Mouse (Mus musculus) CH12.LX (cell line): ENCODE data around the gene Commd8. TPM values are rescaled to one million over a fixed set of nuclear protein-coding genes. Genes with fewer than 3 reads are reported as not detected.

Source experiments
- DNase-seq: peaks from one replicate; pipeline ENCODE4 v3.0.0-alpha.2; 2013; ENCODE audit errors: extremely low read depth
- H3K27ac ChIP-seq: 2 replicates; pipeline ENCODE4 v1.5.1; 2012; ENCODE audit warnings: low read depth, mild to moderate bottlenecking, control low read depth, moderate library complexity; ENCODE audit not compliant: insufficient read depth
- H3K27me3 ChIP-seq: replicated peaks from 2 replicates; pipeline ENCODE3; 2012; ENCODE audit warnings: inconsistent platforms
- H3K36me3 ChIP-seq, 2 experiments: replicated peaks in 1 of 2; 2 replicates each; pipeline versions ENCODE3 to v1.6.1; 2012; ENCODE audit warnings: inconsistent platforms in 1 of 2, low read length in 1 of 2, mild to moderate bottlenecking in 1 of 2, mixed read lengths in 1 of 2, moderate library complexity in 1 of 2; ENCODE audit not compliant: control insufficient read depth in 1 of 2, insufficient read depth in 1 of 2
- H3K4me1 ChIP-seq, 2 experiments: 2 replicates each; pipeline ENCODE4 v1.6.1; 2012; ENCODE audit warnings: inconsistent platforms in 1 of 2, moderate library complexity in 1 of 2; ENCODE audit not compliant: insufficient read depth in 2 of 2, control insufficient read depth in 1 of 2
- H3K4me2 ChIP-seq: 2 replicates; pipeline ENCODE4 v1.6.1; 2012; ENCODE audit warnings: low read depth, mild to moderate bottlenecking, control low read depth; ENCODE audit not compliant: poor library complexity, insufficient read depth, severe bottlenecking
- H3K4me3 ChIP-seq, 3 experiments: fragments of 150-350 bp in 1 of 3; sonication (generic) in 1 of 3; replicated peaks in 1 of 3; 2 replicates each; pipeline versions ENCODE3 to v1.5.1; 2011 to 2012; ENCODE audit warnings: low read depth in 2 of 3, low read length in 2 of 3, mild to moderate bottlenecking in 2 of 3, moderate library complexity in 2 of 3, control low read depth in 1 of 3, improper control_type of control experiment in 1 of 3, inconsistent platforms in 1 of 3, mixed read lengths in 1 of 3; ENCODE audit not compliant: poor library complexity in 1 of 3
- H3K79me2 ChIP-seq: replicated peaks from 2 replicates; pipeline ENCODE4 v1.6.1; 2012; ENCODE audit warnings: mild to moderate bottlenecking, moderate library complexity; ENCODE audit not compliant: control insufficient read depth, poor library complexity, insufficient read depth, severe bottlenecking; ENCODE audit errors: extremely low read depth
- H3K9ac ChIP-seq: 2 replicates; pipeline ENCODE4 v1.6.1; 2012; ENCODE audit warnings: low read depth, mild to moderate bottlenecking, control low read depth, moderate library complexity; ENCODE audit not compliant: insufficient read depth
- H3K9me3 ChIP-seq: replicated peaks from 2 replicates; pipeline ENCODE3; 2012; ENCODE audit warnings: low read length, inconsistent platforms, mixed read lengths
- BHLHE40 ChIP-seq: IDR thresholded peaks from 2 replicates; pipeline ENCODE4 v1.6.1; 2011; ENCODE audit warnings: mild to moderate bottlenecking, low read depth, low read length, improper control_type of control experiment
- ELF1 ChIP-seq: IDR thresholded peaks from 2 replicates; pipeline ENCODE4 v1.6.1; 2014; ENCODE audit warnings: low read depth, mild to moderate bottlenecking, inconsistent platforms, low read length, improper control_type of control experiment
- EP300 ChIP-seq: IDR thresholded peaks from 2 replicates; pipeline ENCODE4 v1.6.1; 2011; ENCODE audit warnings: low read length, improper control_type of control experiment
- GABPA ChIP-seq: IDR thresholded peaks from 2 replicates; pipeline ENCODE4 v1.6.1; 2012; ENCODE audit warnings: low read depth, low read length, improper control_type of control experiment, inconsistent platforms; ENCODE audit not compliant: insufficient replicate concordance
- IRF4 ChIP-seq: IDR thresholded peaks from 2 replicates; pipeline ENCODE4 v1.6.1; 2014; ENCODE audit warnings: low read depth, mild to moderate bottlenecking, inconsistent platforms, low read length, improper control_type of control experiment
- JUN ChIP-seq: IDR thresholded peaks from 2 replicates; pipeline ENCODE4 v1.6.1; 2011; ENCODE audit warnings: low read depth, mild to moderate bottlenecking, low read length, improper control_type of control experiment, moderate library complexity; ENCODE audit not compliant: insufficient read depth
- JUND ChIP-seq: conservative IDR thresholded peaks from 2 replicates; pipeline ENCODE4 v1.6.1; 2011; ENCODE audit warnings: low read depth, low read length, improper control_type of control experiment
- MEF2A ChIP-seq: IDR thresholded peaks from 2 replicates; pipeline ENCODE4 v1.6.1; 2014; ENCODE audit warnings: low read depth, mild to moderate bottlenecking, inconsistent platforms, low read length, improper control_type of control experiment, borderline replicate concordance
- MXI1 ChIP-seq: IDR thresholded peaks from 2 replicates; pipeline ENCODE4 v1.6.1; 2011; ENCODE audit warnings: mild to moderate bottlenecking, low read depth, low read length, improper control_type of control experiment
- NELFE ChIP-seq: IDR thresholded peaks from 2 replicates; pipeline ENCODE4 v1.6.1; 2011; ENCODE audit warnings: low read depth, low read length, improper control_type of control experiment
- NRF1 ChIP-seq: IDR thresholded peaks from 2 replicates; pipeline ENCODE4 v1.6.1; 2014; ENCODE audit warnings: low read depth, mild to moderate bottlenecking, inconsistent platforms, low read length, improper control_type of control experiment, moderate library complexity
- PAX5 ChIP-seq: IDR thresholded peaks from 2 replicates; pipeline ENCODE4 v1.6.1; 2012; ENCODE audit warnings: low read length, inconsistent platforms, mixed read lengths
- POLR2A ChIP-seq: IDR thresholded peaks from 2 replicates; pipeline ENCODE4 v1.6.1; 2011; ENCODE audit warnings: low read depth, mild to moderate bottlenecking, improper control_type of control experiment, low read length
- POLR2AphosphoS2 ChIP-seq: IDR thresholded peaks from 2 replicates; pipeline ENCODE4 v1.6.1; 2011; ENCODE audit warnings: low read depth, low read length, improper control_type of control experiment
- RAD21 ChIP-seq: IDR thresholded peaks from 2 replicates; pipeline ENCODE4 v1.6.1; 2011; ENCODE audit warnings: low read depth, mild to moderate bottlenecking, low read length, improper control_type of control experiment, moderate library complexity
- RCOR1 ChIP-seq: conservative IDR thresholded peaks from 2 replicates; pipeline ENCODE4 v1.6.1; 2012; ENCODE audit warnings: low read depth, mild to moderate bottlenecking, inconsistent platforms, low read length, improper control_type of control experiment
- SIN3A ChIP-seq: IDR thresholded peaks from 2 replicates; pipeline ENCODE4 v1.6.1; 2012; ENCODE audit warnings: low read length, improper control_type of control experiment, inconsistent platforms
- SMC3 ChIP-seq: IDR thresholded peaks from 2 replicates; pipeline ENCODE4 v1.6.1; 2011; ENCODE audit warnings: low read depth, low read length, improper control_type of control experiment
- UBTF ChIP-seq: IDR thresholded peaks from 2 replicates; pipeline ENCODE4 v1.6.1; 2012; ENCODE audit warnings: low read depth, mild to moderate bottlenecking, inconsistent platforms, low read length, improper control_type of control experiment, moderate library complexity
- USF2 ChIP-seq: conservative IDR thresholded peaks from 2 replicates; pipeline ENCODE4 v1.6.1; 2011; ENCODE audit warnings: low read depth, low read length, improper control_type of control experiment
- ZMIZ1 ChIP-seq: IDR thresholded peaks from 2 replicates; pipeline ENCODE4 v1.6.1; 2012; ENCODE audit warnings: low read depth, mild to moderate bottlenecking, inconsistent platforms, low read length, improper control_type of control experiment
- ZNF384 ChIP-seq: IDR thresholded peaks from 2 replicates; pipeline ENCODE4 v1.6.1; 2012; ENCODE audit warnings: low read depth, low read length, improper control_type of control experiment, inconsistent platforms
- dilution Hi-C: fragments of 300-500 bp; cut with MboI; formaldehyde crosslinking; loops from 2 replicates; pipeline ENCODE4 v1.14.3; 2020; ENCODE audit warnings: low sequenced_read_pairs; ENCODE audit not compliant: extremely low pct_unique_long_range_greater_than_20kb, extremely low pct_ligation_motif_present
- in situ Hi-C: fragments of 300-500 bp; cut with MboI; formaldehyde crosslinking; loops from 3 replicates; pipeline ENCODE4 v1.14.3; 2019; ENCODE audit warnings: low sequenced_read_pairs, low pct_ligation_motif_present, low pct_unique_long_range_greater_than_20kb, mixed read lengths
- polyA plus RNA-seq: library from polyadenylated mRNA; unstranded; fragments of >175 nt; gene quantifications from 2 replicates; pipeline ENCODE4 v1.2.1, GENCODE M21; 2012; ENCODE audit warnings: low read depth; ENCODE audit not compliant: insufficient read length
- total RNA-seq, 2 experiments: library from RNA; depleted of rRNA; stranded (reverse); fragments of 300-350 nt in 1 of 2; fragments of >200 nt in 1 of 2; gene quantifications; 2 replicates each; pipeline ENCODE4 v1.2.3; 2012 to 2014

The Commd8 gene
- total and polyA plus RNA-seq, 3 experiments: 38.5 to 106 (median 47.4) TPM

- in situ Hi-C loops: no loop called here
- Histone ChIP-seq H3K27ac (no peak overlapping the region), H3K79me2 (no peaks in the 10 kb centered on the region), H3K4me2 (no peak overlapping the region), H3K27me3 (no peaks in the 10 kb centered on the region), H3K9me3 (no peaks in the 10 kb centered on the region), H3K36me3 (no peaks in the 10 kb centered on the region), H3K4me3 (no peak overlapping the region), H3K9ac (no peak overlapping the region), H3K4me1 (peaks cover 3 to 15% of the 10 kb centered on the region in 2 experiments; a peak in 3 of 4 replicates)
- DNase-seq: peak; percentile 29
- dilution Hi-C loops: no loop called here
- peak; percentile 58 for TF ChIP-seq EP300
- no peak for TF ChIP-seq IRF4
Measured at GRCm38 (mm10) chr5:72139619-72140018, 28.4 kb downstream of the Commd8 start.

- Histone ChIP-seq H3K27me3 (no peaks in the 10 kb centered on the region), H3K27ac (no peak overlapping the region), H3K9me3 (no peaks in the 10 kb centered on the region), H3K4me1 (peaks cover 3 to 15% of the 10 kb centered on the region in 2 experiments; a peak in 3 of 4 replicates), H3K4me2 (no peak overlapping the region), H3K9ac (no peak overlapping the region), H3K36me3 (no peaks in the 10 kb centered on the region), H3K79me2 (no peaks in the 10 kb centered on the region), H3K4me3 (no peak overlapping the region)
- dilution Hi-C loops (no loop called here), in situ Hi-C loops (no loop called here)
- no peak for DNase-seq
- TF ChIP-seq GABPA (no peak), EP300 (no peak), JUN (no peak), POLR2AphosphoS2 (no peak), MXI1 (no peak), SMC3 (no peak), SIN3A (no peak), JUND (no peak), RAD21 (no peak), BHLHE40 (no peak), USF2 (no peak)
Measured at GRCm38 (mm10) chr5:72138256-72138655, 29.7 kb downstream of the Commd8 start.

- Histone ChIP-seq H3K9me3 (no peaks in the 10 kb centered on the region), H3K79me2 (no peaks in the 10 kb centered on the region), H3K4me2 (no peak overlapping the region), H3K9ac (no peak overlapping the region), H3K27me3 (no peaks in the 10 kb centered on the region), H3K36me3 (no peaks in the 10 kb centered on the region), H3K4me3 (no peak overlapping the region), H3K4me1 (peaks cover 0 to 3% of the 10 kb centered on the region in 2 experiments; a peak in 1 of 4 replicates)
- DNase-seq: no peak
- in situ Hi-C loops: no loop called here
- dilution Hi-C loops: no loop called here
- TF ChIP-seq NELFE (no peak), IRF4 (no peak), POLR2AphosphoS2 (no peak), JUN (no peak), ELF1 (no peak), PAX5 (no peak), UBTF (no peak), ZMIZ1 (no peak), RCOR1 (no peak), MEF2A (no peak), POLR2A (no peak), USF2 (no peak), ZNF384 (no peak), NRF1 (no peak)
- TF ChIP-seq, all 38 proteins: peak for 0
- H3K27ac ChIP-seq: no peak overlapping the region
Measured at GRCm38 (mm10) chr5:72133906-72134305, 34.1 kb downstream of the Commd8 start.
